Mouse (Mus musculus): ENCODE measurements at regions not wholly inside any gene's neighbourhood (a gene's known extent, or its start where the extent isn't known, plus 50 kb on each side); places are given as distances from the start of the nearest gene placed in this dataset.

- Histone ChIP-seq H3K4me1 (ENCODE audit: control insufficient read depth, insufficient read depth, low read length) (no peaks in the 10 kb centered on the region), H3K4me3 (replicated peaks; ENCODE audit: control insufficient read depth, low read depth, low read length) (no peak overlapping the region), H3K27ac (ENCODE audit: control insufficient read depth, insufficient read depth, low read depth, low read length, poor library complexity) (no peak overlapping the region)
- 70% methylated on average over 2 of the region's 2 CpGs for WGBS
- TF ChIP-seq POLR2A (IDR thresholded peaks at IDR 0.05; ENCODE audit: borderline replicate concordance, control insufficient read depth, low read depth, low read length) (no peak), CTCF (IDR thresholded peaks at IDR 0.05; ENCODE audit: control insufficient read depth, insufficient read depth, low read length) (no peak)
These were observed 185.3 kb upstream of the Fam92a start for GRCm38 (mm10) chr4:12356992-12357634.

- no peak overlapping the region for H3K27ac ChIP-seq (ENCODE audit: control insufficient read depth, insufficient read depth, low read depth, low read length, poor library complexity)
- H3K4me1 ChIP-seq (ENCODE audit: control insufficient read depth, insufficient read depth, low read length) = no peaks in the 10 kb centered on the region
- 64% methylated on average over 3 of the region's 3 CpGs for WGBS
- no peak overlapping the region for H3K4me3 ChIP-seq (replicated peaks; ENCODE audit: control insufficient read depth, low read depth, low read length)
- no peak for TF ChIP-seq POLR2A (IDR thresholded peaks at IDR 0.05; ENCODE audit: borderline replicate concordance, control insufficient read depth, low read depth, low read length)
- TF ChIP-seq CTCF (IDR thresholded peaks at IDR 0.05; ENCODE audit: control insufficient read depth, insufficient read depth, low read length) = no peak
These were observed 181.6 kb upstream of the Fam92a start for GRCm38 (mm10) chr4:12353337-12353856.

GRCm38 (mm10) chr4:12339236-12339635 is 167.4 kb upstream of the Fam92a start:
- TF ChIP-seq POLR2A (IDR thresholded peaks at IDR 0.05; ENCODE audit: borderline replicate concordance, control insufficient read depth, low read depth, low read length) = no peak
- no peak for TF ChIP-seq CTCF (IDR thresholded peaks at IDR 0.05; ENCODE audit: control insufficient read depth, insufficient read depth, low read length)
- H3K4me3 ChIP-seq (replicated peaks; ENCODE audit: control insufficient read depth, low read depth, low read length) = no peak overlapping the region
- no peak overlapping the region for H3K27ac ChIP-seq (ENCODE audit: control insufficient read depth, insufficient read depth, low read depth, low read length, poor library complexity)
- WGBS = 66% methylated on average over 1 of the region's 1 CpGs
- H3K4me1 ChIP-seq (ENCODE audit: control insufficient read depth, insufficient read depth, low read length) = no peaks in the 10 kb centered on the region

DNA sequence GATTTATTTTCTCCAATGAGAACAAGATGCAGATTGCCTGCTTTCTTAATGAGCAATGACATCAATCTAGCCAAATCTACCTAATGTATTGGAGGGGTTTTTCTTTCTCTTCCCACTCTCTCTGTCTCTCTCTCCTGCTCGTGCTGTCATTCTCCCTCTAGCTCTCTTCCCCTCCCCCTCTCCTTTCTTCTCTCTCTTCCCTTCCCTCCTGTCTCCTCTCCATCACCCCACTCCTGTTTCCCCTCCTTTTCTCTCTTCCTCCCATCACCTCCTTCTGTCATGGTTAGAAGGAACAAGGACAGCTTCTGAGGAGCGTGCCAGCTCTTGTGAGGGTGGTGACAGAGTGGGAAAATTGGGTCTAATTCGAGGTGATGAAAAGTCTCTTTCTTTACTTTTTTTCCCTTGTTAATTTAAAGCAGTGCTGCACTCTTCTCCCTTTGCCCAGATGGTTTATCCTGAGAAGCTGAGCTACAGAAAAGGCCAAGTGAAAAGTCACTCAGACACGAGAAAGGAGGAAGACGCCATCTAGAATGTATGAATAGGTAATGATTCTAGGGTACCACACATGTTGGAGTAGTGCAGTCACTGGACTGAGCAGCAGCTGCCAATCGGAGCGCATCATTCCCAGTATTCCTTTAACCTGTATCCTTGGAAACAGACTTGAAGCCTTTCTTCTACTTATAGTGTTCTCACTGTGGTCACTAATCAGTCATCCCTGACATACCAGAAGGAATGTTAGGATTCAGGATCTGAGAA is 163.2 kb upstream of the Fam92a start:
- WGBS = 75% methylated on average over 7 of the region's 7 CpGs
- no peak overlapping the region for H3K4me3 ChIP-seq (replicated peaks; ENCODE audit: control insufficient read depth, low read depth, low read length)
- H3K27ac ChIP-seq (ENCODE audit: control insufficient read depth, insufficient read depth, low read depth, low read length, poor library complexity) = no peak overlapping the region
- H3K4me1 ChIP-seq (ENCODE audit: control insufficient read depth, insufficient read depth, low read length) = no peaks in the 10 kb centered on the region
- TF ChIP-seq POLR2A (IDR thresholded peaks at IDR 0.05; ENCODE audit: borderline replicate concordance, control insufficient read depth, low read depth, low read length) (no peak), CTCF (IDR thresholded peaks at IDR 0.05; ENCODE audit: control insufficient read depth, insufficient read depth, low read length) (no peak)

- no peak overlapping the region for H3K4me3 ChIP-seq (replicated peaks; ENCODE audit: control insufficient read depth, low read depth, low read length)
- H3K27ac ChIP-seq (ENCODE audit: control insufficient read depth, insufficient read depth, low read depth, low read length, poor library complexity) = no peak overlapping the region
- 73% methylated on average over 9 of the region's 9 CpGs for WGBS
- no peak for TF ChIP-seq POLR2A (IDR thresholded peaks at IDR 0.05; ENCODE audit: borderline replicate concordance, control insufficient read depth, low read depth, low read length)
- no peak for TF ChIP-seq CTCF (IDR thresholded peaks at IDR 0.05; ENCODE audit: control insufficient read depth, insufficient read depth, low read length)
- no peaks in the 10 kb centered on the region for H3K4me1 ChIP-seq (ENCODE audit: control insufficient read depth, insufficient read depth, low read length)
These were observed 162.6 kb upstream of the Fam92a start for GRCm38 (mm10) chr4:12334429-12334828.

DNA sequence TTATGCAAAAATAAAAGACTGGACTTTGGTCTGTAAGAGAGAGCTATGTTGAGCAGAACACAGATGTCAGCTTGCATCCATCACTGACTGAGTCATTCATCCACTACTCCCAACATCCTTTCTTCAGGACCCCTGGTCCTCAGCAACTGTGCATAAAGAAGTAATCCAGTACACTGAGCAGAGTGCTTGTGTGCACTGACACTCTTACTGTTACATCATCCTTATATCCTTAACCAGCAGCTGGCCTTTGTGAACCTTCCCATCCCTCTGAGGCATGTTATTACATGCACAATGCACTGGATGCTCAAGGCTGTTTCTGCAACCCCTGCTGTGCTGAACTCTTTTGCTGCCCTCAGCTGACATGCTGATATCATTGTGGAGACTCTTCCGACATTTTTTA is 144.2 kb upstream of the Fam92a start:
- Histone ChIP-seq H3K4me3 (replicated peaks; ENCODE audit: control insufficient read depth, low read depth, low read length) (no peak overlapping the region), H3K4me1 (ENCODE audit: control insufficient read depth, insufficient read depth, low read length) (no peaks in the 10 kb centered on the region), H3K27ac (ENCODE audit: control insufficient read depth, insufficient read depth, low read depth, low read length, poor library complexity) (no peak overlapping the region)
- WGBS = 80% methylated on average over 1 of the region's 1 CpGs
- TF ChIP-seq CTCF (IDR thresholded peaks at IDR 0.05; ENCODE audit: control insufficient read depth, insufficient read depth, low read length) (no peak), POLR2A (IDR thresholded peaks at IDR 0.05; ENCODE audit: borderline replicate concordance, control insufficient read depth, low read depth, low read length) (no peak)

DNA sequence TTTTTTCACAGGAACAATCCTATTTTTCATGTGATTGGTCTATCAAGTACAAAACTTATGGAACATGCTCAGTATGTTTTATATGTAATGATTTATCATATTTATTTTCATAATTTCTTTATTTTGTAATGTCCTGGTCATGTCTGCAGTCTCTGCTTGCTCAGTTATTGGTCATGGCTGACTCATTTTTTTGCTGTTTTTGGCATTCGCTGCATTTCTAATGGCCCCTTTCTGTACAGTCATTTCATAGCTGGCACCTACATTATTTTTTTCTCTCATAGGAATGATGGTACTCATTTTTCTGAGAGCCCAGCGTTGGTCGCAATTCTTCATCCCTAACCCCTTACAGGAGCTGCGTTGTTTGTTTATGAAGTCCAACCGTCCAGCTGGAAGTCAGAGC is 136.5 kb upstream of the Fam92a start:
- TF ChIP-seq POLR2A (IDR thresholded peaks at IDR 0.05; ENCODE audit: borderline replicate concordance, control insufficient read depth, low read depth, low read length) (no peak), CTCF (IDR thresholded peaks at IDR 0.05; ENCODE audit: control insufficient read depth, insufficient read depth, low read length) (no peak)
- H3K27ac ChIP-seq (ENCODE audit: control insufficient read depth, insufficient read depth, low read depth, low read length, poor library complexity) = no peak overlapping the region
- H3K4me3 ChIP-seq (replicated peaks; ENCODE audit: control insufficient read depth, low read depth, low read length) = no peak overlapping the region
- no peaks in the 10 kb centered on the region for H3K4me1 ChIP-seq (ENCODE audit: control insufficient read depth, insufficient read depth, low read length)
- WGBS = 81% methylated on average over 5 of the region's 5 CpGs

Measured in bone marrow, adult 2 months (tissue).